Mouse (Mus musculus) small intestine, adult 2 months (tissue): Measurements from ENCODE around the gene Rnf215.

Experiments
- CTCF ChIP-seq: fragments of 200-500 bp; IDR thresholded peaks from 2 replicates; pipeline ENCODE4 v1.5.1; 2012; ENCODE audit warnings: low read depth, mild to moderate bottlenecking, control low read depth, inconsistent platforms, low read length, moderate library complexity, mixed read lengths; ENCODE audit not compliant: insufficient replicate concordance, insufficient read length; ENCODE audit errors: extremely low read depth
- POLR2A ChIP-seq: fragments of 200-500 bp; IDR thresholded peaks from 2 replicates; pipeline ENCODE4 v1.6.1; 2012; ENCODE audit warnings: low read depth, mild to moderate bottlenecking, control low read depth, inconsistent platforms, low read length, moderate library complexity

GRCm38 (mm10) chr11:4093459-4094377 lies 41.3 kb upstream of the Rnf215 start:
- TF ChIP-seq CTCF = no peak
- TF ChIP-seq POLR2A = no peak
